Mouse (Mus musculus) MEL (cell line): ENCODE results near the gene Arhgap19. TPM values are rescaled to one million over a fixed set of nuclear protein-coding genes. Genes with fewer than 3 reads are reported as not detected.

Source experiments
- DNase-seq: peaks from one replicate; pipeline ENCODE4 v3.0.0; 2011; ENCODE audit warnings: low read depth, low spot score
- H3K27ac ChIP-seq: 2 replicates; pipeline ENCODE4 v1.5.1; 2012; ENCODE audit warnings: low read depth, mild to moderate bottlenecking, control low read depth, low read length, moderate library complexity; ENCODE audit not compliant: control insufficient read depth
- H3K27me3 ChIP-seq, 2 experiments: fragments of 150-350 bp in 1 of 2; sonication (generic) in 1 of 2; 2 replicates each; pipeline ENCODE4 v1.6.1; 2012; ENCODE audit warnings: low read length in 2 of 2, mild to moderate bottlenecking in 2 of 2, improper control_type of control experiment in 1 of 2, moderate library complexity in 1 of 2; ENCODE audit not compliant: insufficient read depth in 2 of 2, control insufficient read depth in 1 of 2
- H3K36me3 ChIP-seq, 2 experiments: 2 replicates each; pipeline ENCODE4 v1.6.1; 2012 to 2014; ENCODE audit warnings: low read length in 2 of 2, improper control_type of control experiment in 1 of 2, inconsistent platforms in 1 of 2, mild to moderate bottlenecking in 1 of 2; ENCODE audit not compliant: insufficient read depth in 2 of 2, control insufficient read depth in 1 of 2
- H3K4me1 ChIP-seq, 2 experiments: fragments of 150-350 bp in 1 of 2; sonication (generic) in 1 of 2; 2 replicates each; pipeline ENCODE4 v1.6.1; 2012; ENCODE audit warnings: low read length in 2 of 2, improper control_type of control experiment in 1 of 2, mild to moderate bottlenecking in 1 of 2; ENCODE audit not compliant: insufficient read depth in 2 of 2, control insufficient read depth in 1 of 2
- H3K4me3 ChIP-seq, 2 experiments: fragments of 150-350 bp in 1 of 2; sonication (generic) in 1 of 2; 2 replicates each; pipeline ENCODE4 v1.5.1; 2012; ENCODE audit warnings: low read depth in 2 of 2, low read length in 2 of 2, mild to moderate bottlenecking in 2 of 2, moderate library complexity in 2 of 2, control low read depth in 1 of 2, improper control_type of control experiment in 1 of 2; ENCODE audit not compliant: control insufficient read depth in 1 of 2, insufficient read depth in 1 of 2
- H3K79me2 ChIP-seq: 2 replicates; pipeline ENCODE4 v1.6.1; 2012; ENCODE audit warnings: mild to moderate bottlenecking, low read length, moderate library complexity; ENCODE audit not compliant: control insufficient read depth, poor library complexity, insufficient read depth
- H3K9ac ChIP-seq: 2 replicates; pipeline ENCODE4 v1.6.1; 2012; ENCODE audit warnings: low read depth, mild to moderate bottlenecking, control low read depth, low read length, moderate library complexity; ENCODE audit not compliant: control insufficient read depth, poor library complexity, severe bottlenecking
- H3K9me3 ChIP-seq: fragments of 150-350 bp; sonication (generic); replicated peaks from 2 replicates; pipeline ENCODE4 v1.6.1; 2012; ENCODE audit warnings: mild to moderate bottlenecking, low read length, improper control_type of control experiment, moderate library complexity; ENCODE audit not compliant: insufficient read depth
- BHLHE40 ChIP-seq: IDR thresholded peaks from 2 replicates; pipeline ENCODE4 v1.6.1; 2012; ENCODE audit warnings: low read depth, mild to moderate bottlenecking, inconsistent platforms, low read length, improper control_type of control experiment, borderline replicate concordance
- CHD1 ChIP-seq: IDR thresholded peaks from 2 replicates; pipeline ENCODE4 v1.6.1; 2012; ENCODE audit warnings: low read depth, mild to moderate bottlenecking, inconsistent platforms, low read length, improper control_type of control experiment
- E2F4 ChIP-seq: IDR thresholded peaks from 2 replicates; pipeline ENCODE4 v1.6.1; 2011; ENCODE audit warnings: low read depth, low read length, improper control_type of control experiment, borderline replicate concordance
- ELF1 ChIP-seq: IDR thresholded peaks from 2 replicates; pipeline ENCODE4 v1.6.1; 2014; ENCODE audit warnings: low read depth, mild to moderate bottlenecking, inconsistent platforms, low read length, improper control_type of control experiment, moderate library complexity
- EP300 ChIP-seq, 2 experiments: IDR thresholded peaks; 2 replicates each; pipeline ENCODE4 v1.6.1; 2011; ENCODE audit warnings: improper control_type of control experiment in 2 of 2, low read length in 2 of 2, low read depth in 1 of 2, mild to moderate bottlenecking in 1 of 2
- ETS1 ChIP-seq: IDR thresholded peaks from 2 replicates; pipeline ENCODE4 v1.6.1; 2012; ENCODE audit warnings: low read depth, mild to moderate bottlenecking, inconsistent platforms, low read length, improper control_type of control experiment, moderate library complexity
- GATA1 ChIP-seq: IDR thresholded peaks from 2 replicates; pipeline ENCODE4 v1.6.1; 2011; ENCODE audit warnings: low read depth, low read length, improper control_type of control experiment
- MAX ChIP-seq: IDR thresholded peaks from 2 replicates; pipeline ENCODE4 v1.6.1; 2011; ENCODE audit warnings: low read length, improper control_type of control experiment
- MXI1 ChIP-seq: IDR thresholded peaks from 2 replicates; pipeline ENCODE4 v1.6.1; 2011; ENCODE audit warnings: mild to moderate bottlenecking, low read depth, low read length, improper control_type of control experiment
- MYB ChIP-seq: IDR thresholded peaks from 2 replicates; pipeline ENCODE4 v1.6.1; 2011; ENCODE audit warnings: mild to moderate bottlenecking, low read depth, low read length, improper control_type of control experiment
- NRF1 ChIP-seq: IDR thresholded peaks from 2 replicates; pipeline ENCODE4 v1.6.1; 2014; ENCODE audit warnings: low read depth, mild to moderate bottlenecking, inconsistent platforms, low read length, improper control_type of control experiment, moderate library complexity; ENCODE audit not compliant: poor library complexity, insufficient read depth, severe bottlenecking
- POLR2A ChIP-seq, 2 experiments: IDR thresholded peaks; 2 replicates each; pipeline ENCODE4 v1.6.1; 2011 to 2012; ENCODE audit warnings: low read length in 2 of 2, mild to moderate bottlenecking in 2 of 2, control low read depth in 1 of 2, improper control_type of control experiment in 1 of 2, low read depth in 1 of 2, moderate library complexity in 1 of 2; ENCODE audit not compliant: control insufficient read depth in 1 of 2, insufficient read depth in 1 of 2, poor library complexity in 1 of 2
- POLR2AphosphoS2 ChIP-seq: IDR thresholded peaks from 2 replicates; pipeline ENCODE4 v1.6.1; 2011; ENCODE audit warnings: low read length, improper control_type of control experiment
- RCOR1 ChIP-seq: IDR thresholded peaks from 2 replicates; pipeline ENCODE4 v1.6.1; 2012; ENCODE audit warnings: low read depth, mild to moderate bottlenecking, inconsistent platforms, low read length, improper control_type of control experiment
- SIN3A ChIP-seq: IDR thresholded peaks from 2 replicates; pipeline ENCODE4 v1.6.1; 2012; ENCODE audit warnings: low read length, improper control_type of control experiment, inconsistent platforms
- TAL1 ChIP-seq: IDR thresholded peaks from 2 replicates; pipeline ENCODE4 v1.6.1; 2012; ENCODE audit warnings: mild to moderate bottlenecking, inconsistent platforms, low read length, moderate library complexity, mixed read lengths
- TBP ChIP-seq: IDR thresholded peaks from 2 replicates; pipeline ENCODE4 v1.8.0; 2011; ENCODE audit warnings: low read depth, low read length, improper control_type of control experiment
- TCF12 ChIP-seq: IDR thresholded peaks from 2 replicates; pipeline ENCODE4 v1.6.1; 2014; ENCODE audit warnings: low read depth, mild to moderate bottlenecking, inconsistent platforms, low read length, improper control_type of control experiment, moderate library complexity
- polyA plus RNA-seq, 2 experiments: library from polyadenylated mRNA; stranded (reverse) in 1 of 2; unstranded in 1 of 2; fragments of >175 nt in 1 of 2; fragments of >200 nt in 1 of 2; gene quantifications; 2 replicates each; pipeline versions ENCODE4 v1.2.1 to v1.2.4; 2012; ENCODE audit warnings: low replicate concordance in 2 of 2, low read depth in 1 of 2; ENCODE audit not compliant: insufficient read length in 2 of 2, insufficient read depth in 1 of 2, missing spikeins in 1 of 2
- total RNA-seq: library from RNA; depleted of rRNA; stranded (reverse); fragments of 300-350 nt; gene quantifications from 2 replicates; pipeline ENCODE4 v1.2.3, GENCODE M21; 2012

Arhgap19 gene
- total and polyA plus RNA-seq, 3 experiments, result 47.5 to 67.9 TPM; not detected in 1

DNA sequence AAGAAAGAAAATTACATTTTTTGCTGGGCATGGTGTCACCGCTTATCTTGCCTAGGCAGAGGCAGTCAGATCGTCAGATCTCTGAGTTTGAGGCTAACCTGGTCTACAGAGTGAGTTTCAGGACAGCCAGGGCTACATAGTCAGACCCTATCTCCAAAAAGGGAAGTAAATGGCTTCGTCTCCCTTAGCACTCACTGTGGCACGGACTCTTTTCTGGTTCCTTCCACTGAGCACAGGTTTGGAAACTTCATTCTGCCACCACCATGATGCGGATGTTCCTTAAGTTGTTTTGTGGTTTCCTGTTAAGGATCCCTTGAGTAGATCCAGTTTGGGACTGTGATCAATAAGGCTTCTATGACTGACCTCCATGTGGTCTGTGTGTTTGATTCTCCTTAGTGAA is 23.1 kb upstream of the Arhgap19 start:
- peaks cover 1% of the 10 kb centered on the region for H3K79me2 ChIP-seq
- H3K9ac ChIP-seq, result no peak overlapping the region
- H3K9me3 ChIP-seq, result no peaks in the 10 kb centered on the region
- H3K27me3 ChIP-seq, result no peaks in the 10 kb centered on the region
- DNase-seq, result peak; percentile 82
- H3K4me1 ChIP-seq, result peaks cover 18 to 30% of the 10 kb centered on the region in 2 experiments
- H3K4me3 ChIP-seq, result no peak overlapping the region
- H3K27ac ChIP-seq, result no peak overlapping the region
- TF ChIP-seq TBP (0 out of 2 replicates have a peak, but pooled peaks have one; percentile 23), EP300 (IDR thresholded peaks at IDR 0.05; ENCODE audit: low read depth in 1 of 2, low read length in 2 of 2) (no peak; a peak in 1 of 4 replicates), MAX (no peak), POLR2AphosphoS2 (no peak), TAL1 (peak; percentile 31; the same call in 1 of the 2 replicates), GATA1 (0 out of 2 replicates have a peak, but pooled peaks have one; percentile 35), SIN3A (no peak), MXI1 (no peak; the same call in 1 of the 2 replicates), NRF1 (no peak), ELF1 (no peak)
- H3K36me3 ChIP-seq, result peaks cover 0 to 32% of the 10 kb centered on the region in 2 experiments; a peak in 2 of 4 replicates

GRCm38 (mm10) chr19:41822589-41822988 is 20.7 kb upstream of the Arhgap19 start:
- Histone ChIP-seq H3K79me2 (no peaks in the 10 kb centered on the region), H3K27me3 (no peaks in the 10 kb centered on the region), H3K4me1 (peaks cover 14 to 26% of the 10 kb centered on the region in 2 experiments), H3K9ac (no peak overlapping the region), H3K9me3 (no peaks in the 10 kb centered on the region), H3K4me3 (no peak overlapping the region), H3K36me3 (peaks cover 0 to 27% of the 10 kb centered on the region in 2 experiments; a peak in 2 of 4 replicates), H3K27ac (no peak overlapping the region)
- DNase-seq, result peak; percentile 59
- TF ChIP-seq GATA1 (peak; percentile 78), TCF12 (peak; percentile 63; the same call in 1 of the 2 replicates), TAL1 (peak; percentile 41), TBP (no peak), POLR2A (IDR thresholded peaks at IDR 0.05; ENCODE audit: control insufficient read depth in 1 of 2, insufficient read depth in 1 of 2, low read depth in 1 of 2, low read length in 2 of 2, poor library complexity in 1 of 2) (no peak), MYB (no peak), E2F4 (no peak), RCOR1 (peak; percentile 52; the same call in 1 of the 2 replicates), EP300 (IDR thresholded peaks at IDR 0.05; ENCODE audit: low read depth in 1 of 2, low read length in 2 of 2) (peak; percentile 49 to 75), CHD1 (no peak), ETS1 (peak; percentile 53; the same call in 1 of the 2 replicates), BHLHE40 (peak; percentile 5; the same call in 1 of the 2 replicates), SIN3A (peak; percentile 58), NRF1 (no peak)
- TF ChIP-seq, all 39 proteins: peak for 8
